Mouse (Mus musculus): ENCODE measurements around the gene Gm13769.
"Not testable (repeated sequence)": the region's sequence is repeated elsewhere in the genome, so short reads cannot be mapped to it uniquely, and the experiment has no call there.

DNA sequence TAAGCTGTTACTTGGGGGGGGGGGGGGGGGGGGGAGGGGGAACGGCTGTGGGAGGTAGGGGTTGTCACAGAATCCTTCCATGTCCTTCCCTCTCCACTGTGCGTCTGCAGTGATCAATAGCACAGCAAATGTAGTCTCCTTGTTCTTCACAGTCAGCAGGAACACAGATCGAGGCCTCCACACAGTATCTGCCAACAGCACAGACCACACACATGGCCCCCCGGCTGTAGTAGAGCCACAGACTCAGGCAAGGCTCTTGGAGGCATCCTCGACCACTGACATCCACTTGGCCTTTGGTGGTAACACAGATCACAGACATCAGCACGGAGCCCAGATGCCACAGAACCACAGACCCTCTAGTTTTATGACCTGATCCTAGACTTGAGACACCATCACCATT lies 29.0 kb downstream of the Gm13769 start:
- TF ChIP-seq EP300, CTCF (IDR thresholded peaks at IDR 0.05; ENCODE audit: low read depth): not testable (repeated sequence)

Data from heart, postnatal 0 days (tissue).